Mouse (Mus musculus) olfactory bulb, adult 2 months (tissue): ENCODE data around the gene Mphosph10. TPM values are rescaled to one million over a fixed set of nuclear protein-coding genes. Genes with fewer than 3 reads are reported as not detected.
A peak's percentile ranks its signal among the peaks of the same experiment; 100 is the strongest.

Source experiments
- H3K27ac ChIP-seq: fragments of 200-500 bp; 2 replicates; pipeline ENCODE4 v1.5.1; 2012; ENCODE audit warnings: low read depth, low read length; ENCODE audit not compliant: insufficient read depth
- H3K4me1 ChIP-seq: fragments of 200-500 bp; 2 replicates; pipeline ENCODE4 v1.6.1; 2012; ENCODE audit warnings: low read length; ENCODE audit not compliant: control insufficient read depth, insufficient read depth
- H3K4me3 ChIP-seq: fragments of 200-500 bp; 2 replicates; pipeline ENCODE4 v1.5.1; 2012; ENCODE audit warnings: mild to moderate bottlenecking, low read depth, low read length, moderate library complexity; ENCODE audit not compliant: insufficient read depth
- CTCF ChIP-seq: fragments of 200-500 bp; IDR thresholded peaks from 2 replicates; pipeline ENCODE4 v1.5.1; 2012; ENCODE audit warnings: low read depth, mild to moderate bottlenecking, low read length, moderate library complexity; ENCODE audit not compliant: insufficient read depth
- POLR2A ChIP-seq: fragments of 200-500 bp; IDR thresholded peaks from 2 replicates; pipeline ENCODE4 v1.6.1; 2012; ENCODE audit warnings: mild to moderate bottlenecking, low read depth, low read length, moderate library complexity; ENCODE audit not compliant: insufficient read depth
- WGBS: fragments of 180-500 bp; shearing (Covaris S2); methylation state at CpG from one replicate; pipeline ENCODE4 v1.1.7; 2018; 5-methylcytosine and 5-hydroxymethylcytosine counted together
- polyA plus RNA-seq: library from polyadenylated mRNA; stranded (reverse); fragments of >200 nt; gene quantifications from 2 replicates; pipeline ENCODE4 v1.2.4, GENCODE M21; 2012; ENCODE audit warnings: low replicate concordance; ENCODE audit not compliant: missing spikeins, insufficient read depth, insufficient read length

The Mphosph10 gene
- polyA plus RNA-seq, result not detected in 2 replicates

DNA sequence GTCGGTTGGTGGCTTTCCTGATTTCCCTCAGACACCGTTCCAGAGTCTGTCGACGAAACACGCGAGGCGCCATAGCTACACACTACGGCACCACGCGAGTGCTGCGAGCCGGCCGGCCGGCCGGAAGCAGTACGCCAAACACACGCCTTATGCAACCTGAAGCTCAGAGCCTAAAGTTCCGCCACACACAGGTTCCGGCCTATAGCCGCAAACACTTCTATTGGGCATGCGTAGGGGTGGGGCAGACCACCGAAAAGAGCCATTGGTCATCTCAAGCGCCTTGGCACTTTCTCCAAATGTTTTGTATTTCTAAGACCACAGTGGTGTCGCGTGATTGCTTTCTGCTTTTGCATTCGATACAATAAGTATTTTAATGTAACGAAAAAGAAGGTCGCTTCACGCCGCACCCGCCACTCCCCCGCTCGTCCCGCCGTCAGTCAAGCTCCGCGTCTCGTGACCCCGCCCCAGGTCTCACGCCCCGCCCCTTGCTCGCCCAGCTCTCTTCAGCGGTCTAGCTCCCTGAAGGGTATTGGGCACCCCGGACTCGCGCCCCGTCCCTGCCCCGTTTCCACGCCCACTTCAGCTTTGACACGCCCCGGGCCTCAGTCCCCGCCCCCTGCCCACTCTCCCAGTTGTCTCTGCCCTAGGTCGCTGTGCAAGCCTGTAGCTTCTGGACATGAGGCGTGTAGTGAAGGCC lies at the start of gene Mphosph10, which contains the start of gene Mcee:
Gene Mphosph10 (minus strand): TSS at position 147 of the 697 bp plus-strand sequence.
Gene Mcee (plus strand): TSS at position 486 of the 697 bp plus-strand sequence.
- Histone ChIP-seq H3K27ac (peak within 1 kb of the TSS; percentile 27; the same call in 1 of the 2 replicates), H3K4me1 (peaks cover 3% of the 10 kb centered on the region), H3K4me3 (peak within 1 kb of the TSS; percentile 90)
- TF ChIP-seq CTCF, result no peak
- peak; percentile 86 for TF ChIP-seq POLR2A
- under 1% methylated on average over 54 of the region's 54 CpGs for WGBS

DNA sequence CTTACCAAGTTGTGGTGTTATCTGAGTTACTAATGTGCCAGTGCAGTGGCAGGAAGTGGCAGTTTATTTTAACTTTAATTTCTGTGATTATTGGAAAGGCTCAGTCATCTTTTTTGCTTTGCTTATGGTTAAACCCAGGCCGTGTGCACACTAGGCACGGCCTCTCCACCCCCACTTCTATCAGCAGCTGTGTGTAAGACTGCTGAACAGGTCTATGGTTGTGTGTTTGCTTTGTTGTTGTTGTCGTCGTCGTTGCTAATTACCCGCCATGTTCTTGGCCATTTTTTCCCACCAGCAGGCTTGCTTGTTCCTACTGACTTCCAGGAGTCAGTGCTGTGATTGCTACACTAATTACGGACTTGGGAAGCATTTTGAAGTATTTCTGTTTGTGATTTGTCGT lies 48.5 kb upstream of the Mphosph10 start:
- H3K4me3 ChIP-seq, result no peak overlapping the region
- 38% methylated on average over 8 of the region's 8 CpGs for whole genome bisulfite sequencing

DNA sequence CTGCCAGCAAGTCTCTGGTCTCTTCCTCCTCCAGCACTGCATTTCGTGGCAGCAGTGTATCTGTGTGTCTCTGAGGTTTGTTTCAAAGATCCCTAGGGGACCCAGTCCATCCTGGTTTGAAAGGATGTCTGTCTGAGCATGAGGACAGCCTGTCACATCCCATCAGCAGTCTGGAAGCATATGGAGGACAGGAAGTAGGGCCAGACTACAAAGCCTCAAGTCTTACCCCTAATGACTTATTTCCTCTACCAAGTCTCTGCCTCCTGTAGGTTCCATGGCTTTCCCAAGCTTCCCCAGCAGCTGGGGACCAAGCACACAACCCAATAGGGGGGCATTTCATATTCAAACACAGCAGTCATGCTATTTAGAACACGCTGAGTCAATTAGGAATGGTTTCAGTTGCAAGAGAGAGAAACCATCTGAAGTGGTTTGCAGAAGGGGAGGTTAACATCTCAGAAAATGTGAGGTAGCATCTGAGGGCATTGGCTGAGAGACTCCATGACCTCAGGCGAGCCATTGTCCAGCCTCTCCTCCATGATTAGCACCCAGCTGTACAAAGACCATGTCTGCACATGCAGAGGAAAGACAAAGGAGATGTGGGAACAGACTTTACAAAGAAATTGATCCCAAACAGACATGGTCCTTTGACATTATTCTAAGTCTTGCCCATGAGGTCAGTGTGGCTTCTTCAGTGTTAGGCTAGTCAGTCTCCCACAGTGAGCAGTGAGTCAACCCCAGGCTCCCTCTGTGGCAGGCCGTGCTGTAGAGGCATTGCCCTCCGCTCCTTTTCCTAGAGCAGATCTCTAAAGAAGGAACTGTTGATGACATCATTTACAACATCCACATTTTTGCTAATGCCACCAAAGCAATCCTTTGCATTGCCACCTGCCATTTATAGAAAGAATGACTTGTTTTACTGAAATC lies 47.8 kb upstream of the Mphosph10 start:
- Histone ChIP-seq H3K4me1 (no peaks in the 10 kb centered on the region), H3K27ac (no peak overlapping the region), H3K4me3 (no peak overlapping the region)
- WGBS, result 77% methylated on average over 5 of the region's 5 CpGs
- TF ChIP-seq POLR2A, result no peak
- TF ChIP-seq CTCF, result no peak

More for the DNA sequence above, 48.5 kb upstream of the Mphosph10 start:
- H3K4me1 ChIP-seq, result no peaks in the 10 kb centered on the region
- H3K27ac ChIP-seq, result no peak overlapping the region
- TF ChIP-seq CTCF (no peak), POLR2A (no peak)

DNA sequence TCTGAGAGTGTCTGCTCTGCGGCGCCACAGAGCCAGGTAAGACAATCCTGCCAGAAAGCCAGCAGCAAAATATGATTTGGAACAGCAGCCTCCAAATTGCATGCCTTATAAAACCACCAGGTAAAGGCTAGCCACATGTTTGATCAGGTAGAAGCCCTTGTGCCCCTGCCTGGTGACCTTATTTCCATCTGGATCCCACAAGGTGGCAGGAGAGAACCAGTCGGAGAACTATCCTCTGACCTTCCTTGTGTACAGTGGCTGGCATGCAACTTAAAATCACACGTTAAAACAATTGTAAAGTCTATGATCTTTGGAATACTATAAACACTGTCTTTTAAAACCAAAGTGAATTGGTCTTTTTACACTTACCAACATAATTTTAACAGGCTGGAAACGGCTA lies 32.8 kb upstream of the Mphosph10 start:
- no peak overlapping the region for H3K27ac ChIP-seq
- WGBS, result 62% methylated on average over 5 of the region's 5 CpGs
- H3K4me3 ChIP-seq, result no peak overlapping the region
- TF ChIP-seq POLR2A, result no peak
- TF ChIP-seq CTCF, result no peak
- H3K4me1 ChIP-seq, result no peaks in the 10 kb centered on the region

- Histone ChIP-seq H3K4me3 (no peak overlapping the region), H3K27ac (no peak overlapping the region), H3K4me1 (no peaks in the 10 kb centered on the region)
- TF ChIP-seq POLR2A (no peak), CTCF (no peak)
- WGBS, result 95% methylated on average over 8 of the region's 8 CpGs
Measured at GRCm38 (mm10) chr7:64403989-64404388, 11.9 kb upstream of the Mphosph10 start.

- TF ChIP-seq POLR2A (no peak), CTCF (no peak)
- Histone ChIP-seq H3K4me1 (no peaks in the 10 kb centered on the region), H3K4me3 (no peak overlapping the region), H3K27ac (no peak overlapping the region)
- WGBS, result 88% methylated on average over 4 of the region's 4 CpGs
Measured at GRCm38 (mm10) chr7:64402452-64402851, 10.4 kb upstream of the Mphosph10 start.

GRCm38 (mm10) chr7:64400725-64401124 lies 8.7 kb upstream of the Mphosph10 start:
- WGBS, result 94% methylated on average over 1 of the region's 1 CpGs
- Histone ChIP-seq H3K4me3 (no peak overlapping the region), H3K27ac (no peak overlapping the region), H3K4me1 (no peaks in the 10 kb centered on the region)
- TF ChIP-seq CTCF (no peak), POLR2A (no peak)

- no peak for TF ChIP-seq CTCF
- TF ChIP-seq POLR2A, result no peak
- WGBS, result under 1% methylated on average over 15 of the region's 15 CpGs
- H3K27ac ChIP-seq, result 0 out of 2 replicates have a peak overlapping the region, but pooled peaks have one; percentile 4
- H3K4me3 ChIP-seq, result peak overlapping the region; percentile 90
- H3K4me1 ChIP-seq, result peaks cover 3% of the 10 kb centered on the region
Measured at GRCm38 (mm10) chr7:64392819-64393151, 717 bp upstream of the Mphosph10 start.

DNA sequence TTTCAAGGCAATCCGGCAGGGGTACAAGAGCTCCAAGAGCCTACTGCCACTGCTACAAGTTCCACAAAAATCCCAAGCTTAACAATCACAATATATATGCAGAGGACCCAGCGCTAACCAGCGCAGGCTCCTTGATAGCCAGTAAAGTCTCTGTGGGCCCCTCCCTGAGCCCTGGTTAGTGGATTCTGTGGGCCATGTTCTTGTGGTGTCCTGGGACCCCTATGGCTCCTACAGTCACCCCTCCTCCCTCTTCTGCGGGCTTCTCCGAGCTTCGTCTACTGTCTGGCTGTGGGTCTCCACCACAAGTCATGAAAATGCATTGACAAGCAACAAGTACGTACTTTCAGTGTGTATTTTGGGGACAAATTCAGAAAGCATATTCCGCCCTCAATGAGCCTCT lies 589 bp downstream of the Mphosph10 start:
- no peak for TF ChIP-seq POLR2A
- no peak for TF ChIP-seq CTCF
- WGBS, result under 1% methylated on average over 8 of the region's 8 CpGs
- Histone ChIP-seq H3K4me1 (peaks cover 3% of the 10 kb centered on the region), H3K27ac (no peak overlapping the region), H3K4me3 (peak overlapping the region; percentile 90)
